Mouse (Mus musculus) hindbrain, embryonic 11.5 days (tissue): ENCODE measurements around the gene Psmd14. TPM values are rescaled to one million over a fixed set of nuclear protein-coding genes. Genes with fewer than 3 reads are reported as not detected.

Experiments used
- ATAC-seq: fragments of 200-750 bp; cut with Nextera tagmentation; 2 replicates; pipeline ENCODE4 v1.8.0; 2017; ENCODE audit warnings: mild to moderate bottlenecking, moderate TSS enrichment, moderate library complexity; ENCODE audit not compliant: low FRiP score
- DNase-seq: peaks from one replicate; pipeline ENCODE4 v3.0.0-alpha.2; 2015; ENCODE audit warnings: low spot score
- H3K27ac ChIP-seq: fragments of 300-500 bp; sonication (generic); 2 replicates; pipeline ENCODE4 v1.5.1; 2014; ENCODE audit warnings: mild to moderate bottlenecking, low read depth, low read length
- H3K27me3 ChIP-seq: fragments of 300-500 bp; sonication (generic); 2 replicates; pipeline ENCODE4 v1.6.1; 2014; ENCODE audit warnings: mild to moderate bottlenecking, low read length, moderate library complexity, mixed read lengths; ENCODE audit not compliant: control insufficient read depth, insufficient read depth
- H3K36me3 ChIP-seq: fragments of 300-500 bp; sonication (generic); 2 replicates; pipeline ENCODE4 v1.6.1; 2014; ENCODE audit warnings: mild to moderate bottlenecking, low read length, moderate library complexity, mixed read lengths; ENCODE audit not compliant: control insufficient read depth, insufficient read depth
- H3K4me1 ChIP-seq: fragments of 300-500 bp; sonication (generic); replicated peaks from 2 replicates; pipeline ENCODE4 v1.6.1; 2014; ENCODE audit warnings: low read length, mixed read lengths; ENCODE audit not compliant: control insufficient read depth, insufficient read depth
- H3K4me2 ChIP-seq: fragments of 300-500 bp; sonication (generic); replicated peaks from 2 replicates; pipeline ENCODE4 v1.6.1; 2014; ENCODE audit warnings: mild to moderate bottlenecking, low read depth, low read length
- H3K4me3 ChIP-seq: fragments of 300-500 bp; sonication (generic); 2 replicates; pipeline ENCODE4 v1.5.1; 2014; ENCODE audit warnings: low read depth, low read length
- H3K9ac ChIP-seq: fragments of 300-500 bp; sonication (generic); 2 replicates; pipeline ENCODE4 v1.6.1; 2014; ENCODE audit warnings: low read depth, low read length
- H3K9me3 ChIP-seq: fragments of 300-500 bp; sonication (generic); 2 replicates; pipeline ENCODE4 v1.6.1; 2016; ENCODE audit warnings: low read length; ENCODE audit not compliant: control insufficient read depth
- WGBS: fragments of 180-500 bp; shearing (Covaris S2); extraction: QIAGEN DNeasy Blood & Tissue Kit; methylation state at CpG from one replicate; pipeline ENCODE4 v1.1.7; 2014; 5-methylcytosine and 5-hydroxymethylcytosine counted together
- polyA plus RNA-seq: library from polyadenylated mRNA; unstranded; fragments of >200 nt; fragmentation: Nextera tagmentation; extraction: Ambion mirVana; gene quantifications from 2 replicates; pipeline ENCODE4 v1.2.1, GENCODE M21; 2014

Psmd14 gene
- polyA plus RNA-seq, 1 experiment from 2014 or later: 288 TPM

- DNase-seq: no peak
- WGBS: 91% methylated on average over 1 of the region's 1 CpGs
- Histone ChIP-seq H3K36me3 (no peaks in the 10 kb centered on the region), H3K27ac (no peak overlapping the region), H3K4me1 (no peaks in the 10 kb centered on the region), H3K27me3 (no peaks in the 10 kb centered on the region), H3K9me3 (no peaks in the 10 kb centered on the region), H3K4me2 (no peak overlapping the region), H3K4me3 (no peak overlapping the region), H3K9ac (no peak overlapping the region)
- ATAC-seq: no peak
Measured at GRCm38 (mm10) chr2:61750702-61751101, 39.2 kb downstream of the Psmd14 start.

- ATAC-seq (no peak), DNase-seq (no peak)
- WGBS: 50% methylated on average over 2 of the region's 2 CpGs
Measured at GRCm38 (mm10) chr2:61751286-61751685, 39.8 kb downstream of the Psmd14 start.

GRCm38 (mm10) chr2:61752362-61752761 is 40.9 kb downstream of the Psmd14 start:
- ATAC-seq (no peak), DNase-seq (no peak)
- no peaks in the 10 kb centered on the region for H3K27me3 ChIP-seq
- no peak overlapping the region for H3K27ac ChIP-seq
- no peak overlapping the region for H3K4me3 ChIP-seq
- H3K9me3 ChIP-seq: no peaks in the 10 kb centered on the region
- H3K4me2 ChIP-seq: no peak overlapping the region
- no peak overlapping the region for H3K9ac ChIP-seq
- no peaks in the 10 kb centered on the region for H3K4me1 ChIP-seq
- H3K36me3 ChIP-seq: no peaks in the 10 kb centered on the region

More at GRCm38 (mm10) chr2:61751286-61751685, 39.8 kb downstream of the Psmd14 start:
- no peaks in the 10 kb centered on the region for H3K36me3 ChIP-seq
- H3K27me3 ChIP-seq: no peaks in the 10 kb centered on the region
- no peaks in the 10 kb centered on the region for H3K4me1 ChIP-seq
- H3K9me3 ChIP-seq: no peaks in the 10 kb centered on the region
- H3K4me2 ChIP-seq: no peak overlapping the region
- no peak overlapping the region for H3K4me3 ChIP-seq
- no peak overlapping the region for H3K9ac ChIP-seq
- no peak overlapping the region for H3K27ac ChIP-seq

GRCm38 (mm10) chr2:61754989-61755388 is 43.5 kb downstream of the Psmd14 start:
- no peak for DNase-seq
- Histone ChIP-seq H3K4me2 (no peak overlapping the region), H3K27me3 (no peaks in the 10 kb centered on the region), H3K4me1 (no peaks in the 10 kb centered on the region), H3K4me3 (no peak overlapping the region), H3K36me3 (no peaks in the 10 kb centered on the region), H3K9me3 (no peaks in the 10 kb centered on the region), H3K27ac (no peak overlapping the region), H3K9ac (no peak overlapping the region)
- no peak for ATAC-seq

- no peaks in the 10 kb centered on the region for H3K27me3 ChIP-seq
- no peaks in the 10 kb centered on the region for H3K36me3 ChIP-seq
- H3K9ac ChIP-seq: no peak overlapping the region
- no peak overlapping the region for H3K4me3 ChIP-seq
- no peaks in the 10 kb centered on the region for H3K9me3 ChIP-seq
- H3K4me1 ChIP-seq: no peaks in the 10 kb centered on the region
- ATAC-seq (no peak), DNase-seq (no peak)
- H3K4me2 ChIP-seq: no peak overlapping the region
- WGBS: 79% methylated on average over 5 of the region's 5 CpGs
- no peak overlapping the region for H3K27ac ChIP-seq
Measured at GRCm38 (mm10) chr2:61759234-61759855, 47.9 kb downstream of the Psmd14 start.

GRCm38 (mm10) chr2:61760044-61760443 is 48.5 kb downstream of the Psmd14 start:
- DNase-seq (no peak), ATAC-seq (no peak)
- Histone ChIP-seq H3K4me3 (no peak overlapping the region), H3K27ac (no peak overlapping the region), H3K4me2 (no peak overlapping the region), H3K27me3 (no peaks in the 10 kb centered on the region), H3K9ac (no peak overlapping the region), H3K9me3 (no peaks in the 10 kb centered on the region), H3K36me3 (no peaks in the 10 kb centered on the region), H3K4me1 (no peaks in the 10 kb centered on the region)
- 93% methylated on average over 3 of the region's 3 CpGs for WGBS

- Histone ChIP-seq H3K27ac (no peak overlapping the region), H3K4me3 (no peak overlapping the region), H3K36me3 (no peaks in the 10 kb centered on the region), H3K4me1 (no peaks in the 10 kb centered on the region), H3K4me2 (no peak overlapping the region), H3K27me3 (no peaks in the 10 kb centered on the region), H3K9ac (no peak overlapping the region), H3K9me3 (no peaks in the 10 kb centered on the region)
- 83% methylated on average over 6 of the region's 6 CpGs for WGBS
- ATAC-seq: no peak
- DNase-seq: no peak
Measured at GRCm38 (mm10) chr2:61764470-61765105, 53.1 kb downstream of the Psmd14 start.

- WGBS: 67% methylated on average over 4 of the region's 4 CpGs
- Histone ChIP-seq H3K4me3 (no peak overlapping the region), H3K36me3 (no peaks in the 10 kb centered on the region), H3K27ac (no peak overlapping the region), H3K27me3 (no peaks in the 10 kb centered on the region), H3K9ac (no peak overlapping the region), H3K4me1 (no peaks in the 10 kb centered on the region), H3K9me3 (no peaks in the 10 kb centered on the region), H3K4me2 (no peak overlapping the region)
- no peak for DNase-seq
- ATAC-seq: no peak
Measured at GRCm38 (mm10) chr2:61765526-61765925, 54.0 kb downstream of the Psmd14 start.

- Histone ChIP-seq H3K4me3 (no peak overlapping the region), H3K9ac (no peak overlapping the region), H3K9me3 (no peaks in the 10 kb centered on the region), H3K27me3 (no peaks in the 10 kb centered on the region), H3K36me3 (no peaks in the 10 kb centered on the region), H3K4me2 (no peak overlapping the region), H3K4me1 (no peaks in the 10 kb centered on the region), H3K27ac (no peak overlapping the region)
- DNase-seq: no peak
- no peak for ATAC-seq
Measured at GRCm38 (mm10) chr2:61780794-61781193, 69.3 kb downstream of the Psmd14 start.
